Mouse (Mus musculus) left cerebral cortex, adult 18-20 months (tissue): ENCODE measurements around the gene Dedd2. TPM values are rescaled to one million over a fixed set of nuclear protein-coding genes. Genes with fewer than 3 reads are reported as not detected.
A peak's percentile ranks its signal among the peaks of the same experiment; 100 is the strongest.

ENCODE experiments used
- DNase-seq, 2 experiments: peaks; one replicate each; pipeline ENCODE4 v3.0.0; 2021 to 2022; ENCODE audit warnings: low spot score in 2 of 2, mixed read lengths in 1 of 2
- total RNA-seq, 2 experiments: library from RNA; stranded (reverse); gene quantifications; 2 replicates each; pipeline ENCODE4 v1.2.3; 2021

The Dedd2 gene
- total RNA-seq, 2 experiments from 2014 or later = 24.2 to 26.7 TPM

GRCm38 (mm10) chr7:25219756-25220456 is 509 bp downstream of the Dedd2 start:
- peak; percentile 93 to 96 for DNase-seq

DNA sequence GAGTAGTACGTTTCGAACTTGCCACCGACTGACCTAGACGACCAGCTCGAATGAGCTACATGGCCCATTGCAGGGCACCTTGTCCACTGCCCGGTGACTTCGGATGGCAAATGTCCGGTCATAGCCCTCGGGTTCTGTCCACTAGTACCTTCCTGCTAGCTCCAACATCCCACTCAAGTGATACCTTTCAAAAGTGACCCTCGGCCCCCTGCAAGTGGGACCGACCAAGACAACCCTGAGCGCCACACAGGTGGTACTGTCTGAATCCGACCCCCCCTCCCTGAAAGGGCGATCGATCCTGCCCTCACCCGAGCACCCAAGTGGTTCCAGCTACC is 1.0 kb downstream of the Dedd2 start:
- DNase-seq = no peak

DNA sequence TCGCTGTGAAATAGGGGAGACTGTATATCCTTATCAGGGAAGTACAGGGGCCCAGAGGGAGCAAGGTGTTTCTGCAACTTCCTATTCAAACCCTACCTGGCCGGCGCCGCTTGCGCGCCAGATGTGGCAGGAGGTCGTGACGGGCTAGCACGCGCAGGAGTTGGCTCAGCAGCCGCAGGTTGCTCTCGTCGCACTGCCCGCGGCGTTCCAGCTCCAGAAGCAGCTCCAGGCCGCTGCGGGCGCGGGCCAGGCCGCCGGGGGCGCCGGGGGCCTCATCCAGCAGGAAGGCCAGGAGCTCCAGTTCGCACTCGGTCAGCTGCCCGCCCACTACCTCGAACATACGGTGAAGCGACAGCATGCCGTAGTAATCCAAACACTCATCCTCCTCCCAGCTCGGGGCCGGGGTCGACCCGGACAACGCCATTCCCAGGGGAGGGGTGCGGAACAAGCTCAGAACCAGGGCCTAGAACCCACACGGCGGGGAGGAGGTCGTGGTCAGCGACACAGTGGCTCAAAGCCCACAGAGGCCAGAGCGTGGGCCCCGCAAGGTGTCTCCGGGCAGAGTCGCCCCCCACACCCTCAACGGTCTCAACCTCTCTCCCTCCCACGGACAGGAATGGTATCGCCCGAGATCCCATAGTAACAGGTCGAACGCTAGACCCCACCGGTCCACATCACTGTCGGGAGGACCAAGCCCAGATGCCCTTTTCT is 1.6 kb downstream of the Dedd2 start:
- DNase-seq = peak; percentile 30 to 39

- DNase-seq = no peak
Measured at GRCm38 (mm10) chr7:25217653-25218395, 2.6 kb downstream of the Dedd2 start.

DNA sequence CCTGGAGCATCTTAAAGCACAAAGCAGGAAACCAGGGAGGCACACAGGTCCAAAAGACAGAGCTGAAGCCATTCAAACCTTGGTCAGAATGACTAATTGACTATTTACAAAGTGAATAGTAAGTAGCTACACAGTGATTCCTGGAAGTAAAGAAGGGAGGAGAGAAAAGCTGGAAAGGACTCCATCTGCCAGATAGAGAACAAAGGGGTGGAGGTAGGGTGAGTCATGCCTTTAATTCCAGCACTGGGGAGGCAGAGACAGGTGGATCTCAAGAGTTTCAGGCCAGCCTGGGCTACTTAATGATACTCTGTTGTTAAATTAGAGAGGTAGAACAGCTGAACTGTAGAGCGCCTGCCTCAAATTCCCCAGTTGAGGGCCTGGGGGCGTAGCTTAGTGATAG is 6.2 kb downstream of the Dedd2 start:
- DNase-seq = no peak

DNA sequence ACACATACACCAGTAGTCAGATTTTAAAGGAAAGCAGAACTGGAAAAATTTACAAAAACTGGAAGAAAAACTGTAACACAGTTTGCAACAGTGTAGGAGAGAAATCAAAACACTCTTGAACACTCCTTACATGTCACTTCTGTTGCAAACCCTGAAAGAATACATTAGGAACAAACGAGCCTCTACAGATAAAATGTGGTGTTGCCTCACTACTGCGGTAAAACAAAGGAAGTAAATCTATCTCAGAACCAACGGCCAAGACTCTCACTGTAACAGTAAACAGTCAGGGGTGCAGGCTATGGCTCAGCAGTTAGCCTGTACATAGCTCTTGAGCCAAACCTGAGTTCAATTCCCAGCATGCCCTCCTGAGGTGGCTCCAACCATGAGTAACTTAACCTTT is 7.3 kb downstream of the Dedd2 start:
- no peak for DNase-seq

DNA sequence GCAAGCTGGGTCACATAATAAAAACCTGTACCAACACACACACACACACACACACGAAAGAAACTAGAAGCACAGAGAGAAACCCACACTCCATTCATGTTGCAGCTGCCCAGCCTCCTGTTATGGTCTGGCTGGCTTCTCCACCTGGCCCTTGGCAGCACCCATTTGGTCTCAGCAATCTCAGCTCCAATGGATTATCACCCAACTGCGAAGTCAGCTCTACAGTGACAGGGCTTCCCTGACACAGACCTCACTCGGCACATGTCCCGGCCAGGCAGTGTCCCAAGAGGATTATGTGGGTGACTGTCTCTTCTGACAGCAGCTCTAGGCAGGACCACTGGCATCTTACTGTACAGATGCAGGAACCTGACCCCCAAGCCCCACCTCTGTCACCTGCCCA is 9.9 kb downstream of the Dedd2 start:
- no peak for DNase-seq

- no peak for DNase-seq
Measured at GRCm38 (mm10) chr7:25209161-25209622, 11.2 kb downstream of the Dedd2 start.

DNA sequence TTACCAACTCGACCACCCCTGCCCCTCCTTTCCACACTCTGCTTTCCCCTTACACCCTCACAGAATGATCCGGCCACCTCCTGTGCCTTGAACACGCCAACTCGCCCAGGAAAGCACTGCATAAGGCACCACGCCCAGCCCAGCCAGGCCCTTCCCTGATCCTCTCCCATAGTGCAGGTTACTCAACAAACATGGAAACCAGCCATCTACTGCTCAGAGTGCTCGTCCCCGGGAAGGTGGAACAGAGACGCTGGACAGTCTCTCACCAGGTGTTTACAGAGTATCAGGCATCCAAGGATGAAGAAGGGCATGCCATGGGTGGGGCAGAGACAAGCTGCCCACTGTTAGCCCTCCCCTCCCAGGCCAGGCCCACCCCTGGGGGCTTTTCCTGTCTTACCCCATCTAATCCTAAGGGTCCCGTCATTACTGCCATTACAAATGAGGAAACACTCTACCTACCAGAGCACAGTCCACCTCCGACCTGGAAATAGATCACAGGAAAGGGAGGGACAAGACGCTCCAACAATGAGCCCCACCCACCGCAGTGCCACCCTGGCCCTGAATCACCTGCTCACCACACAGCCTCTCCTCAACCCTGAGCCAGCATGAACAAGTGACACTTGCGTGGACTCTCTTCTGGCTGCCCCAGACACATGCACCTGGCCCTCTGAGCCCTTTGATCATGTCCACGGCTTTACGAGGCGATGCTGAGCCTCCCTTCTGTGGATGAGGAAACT is 14.2 kb downstream of the Dedd2 start:
- DNase-seq = no peak

- DNase-seq = no peak
Measured at GRCm38 (mm10) chr7:25205355-25206093, 14.9 kb downstream of the Dedd2 start.

DNA sequence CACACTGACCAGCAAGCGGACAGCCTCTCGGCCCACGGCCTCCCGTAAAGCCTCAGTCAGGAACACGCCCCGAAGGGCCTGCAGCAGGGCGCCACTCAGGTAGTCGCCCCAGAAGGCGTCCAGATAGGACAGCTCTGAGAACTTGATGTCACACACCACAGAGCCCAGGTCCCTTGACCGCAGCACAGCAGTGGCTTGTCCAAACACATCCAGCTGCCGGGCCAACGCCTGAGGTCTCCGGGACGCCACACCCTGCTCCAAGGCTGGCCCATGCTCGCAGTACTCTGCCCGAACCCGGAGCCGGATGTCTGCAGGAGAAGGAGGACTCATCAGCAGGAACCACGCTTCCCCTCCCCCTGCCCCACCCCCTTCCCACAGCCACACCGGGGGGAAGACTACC is 16.8 kb downstream of the Dedd2 start:
- DNase-seq = no peak

DNA sequence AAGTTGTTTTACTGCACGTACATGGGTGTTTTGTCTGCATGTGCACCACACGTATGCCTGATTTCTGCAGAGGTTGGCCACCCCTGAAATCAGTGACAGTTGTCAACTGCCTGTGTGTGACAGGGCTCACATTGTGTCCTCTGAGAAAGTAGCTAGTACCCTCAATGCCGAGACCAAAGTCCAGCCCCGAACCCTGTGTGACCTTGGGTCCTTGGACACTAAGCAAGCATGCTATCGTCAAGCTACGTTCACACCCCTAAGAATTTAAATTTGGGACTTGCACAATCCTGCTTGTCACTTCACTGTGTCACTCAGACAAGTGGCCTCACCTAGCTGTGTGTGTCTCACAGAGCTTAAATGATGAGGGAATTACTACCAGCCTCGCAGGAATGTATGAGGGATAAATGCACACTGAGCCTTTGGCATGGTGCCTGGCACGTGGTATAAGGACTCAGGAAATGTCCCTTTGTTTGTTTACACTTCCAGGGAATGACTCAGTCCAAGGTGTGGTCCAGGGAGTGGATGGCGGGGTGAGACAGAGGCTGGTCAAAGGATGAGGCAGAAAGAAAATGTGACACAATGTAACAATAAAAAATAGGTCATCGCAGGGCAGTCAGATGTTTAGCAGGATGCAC is 22.9 kb downstream of the Dedd2 start:
- DNase-seq = no peak

- DNase-seq = no peak
Measured at GRCm38 (mm10) chr7:25196107-25196506, 24.3 kb downstream of the Dedd2 start.

GRCm38 (mm10) chr7:25195148-25195547 is 25.3 kb downstream of the Dedd2 start:
- DNase-seq = no peak

DNA sequence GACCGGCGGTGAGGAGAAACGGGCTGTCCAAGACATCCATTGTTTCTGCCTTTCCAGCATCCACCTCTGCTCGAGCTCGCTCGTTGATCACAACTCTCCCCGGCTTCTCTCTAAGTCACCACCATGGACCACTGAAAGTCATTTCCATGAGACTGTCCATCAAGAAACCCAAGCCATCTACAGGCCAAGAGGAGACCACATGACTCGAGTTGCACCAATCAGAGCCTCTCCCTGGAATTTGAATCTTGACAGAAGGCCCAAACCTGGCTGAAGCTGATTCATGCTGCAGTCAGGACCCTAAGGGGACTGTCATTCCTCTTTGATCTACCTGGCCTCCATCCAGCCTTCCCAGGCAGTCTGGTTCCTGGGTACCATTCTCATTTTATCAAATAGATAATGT is 28.3 kb downstream of the Dedd2 start:
- no peak for DNase-seq

- DNase-seq = no peak
Measured at GRCm38 (mm10) chr7:25190806-25191205, 29.6 kb downstream of the Dedd2 start.

DNA sequence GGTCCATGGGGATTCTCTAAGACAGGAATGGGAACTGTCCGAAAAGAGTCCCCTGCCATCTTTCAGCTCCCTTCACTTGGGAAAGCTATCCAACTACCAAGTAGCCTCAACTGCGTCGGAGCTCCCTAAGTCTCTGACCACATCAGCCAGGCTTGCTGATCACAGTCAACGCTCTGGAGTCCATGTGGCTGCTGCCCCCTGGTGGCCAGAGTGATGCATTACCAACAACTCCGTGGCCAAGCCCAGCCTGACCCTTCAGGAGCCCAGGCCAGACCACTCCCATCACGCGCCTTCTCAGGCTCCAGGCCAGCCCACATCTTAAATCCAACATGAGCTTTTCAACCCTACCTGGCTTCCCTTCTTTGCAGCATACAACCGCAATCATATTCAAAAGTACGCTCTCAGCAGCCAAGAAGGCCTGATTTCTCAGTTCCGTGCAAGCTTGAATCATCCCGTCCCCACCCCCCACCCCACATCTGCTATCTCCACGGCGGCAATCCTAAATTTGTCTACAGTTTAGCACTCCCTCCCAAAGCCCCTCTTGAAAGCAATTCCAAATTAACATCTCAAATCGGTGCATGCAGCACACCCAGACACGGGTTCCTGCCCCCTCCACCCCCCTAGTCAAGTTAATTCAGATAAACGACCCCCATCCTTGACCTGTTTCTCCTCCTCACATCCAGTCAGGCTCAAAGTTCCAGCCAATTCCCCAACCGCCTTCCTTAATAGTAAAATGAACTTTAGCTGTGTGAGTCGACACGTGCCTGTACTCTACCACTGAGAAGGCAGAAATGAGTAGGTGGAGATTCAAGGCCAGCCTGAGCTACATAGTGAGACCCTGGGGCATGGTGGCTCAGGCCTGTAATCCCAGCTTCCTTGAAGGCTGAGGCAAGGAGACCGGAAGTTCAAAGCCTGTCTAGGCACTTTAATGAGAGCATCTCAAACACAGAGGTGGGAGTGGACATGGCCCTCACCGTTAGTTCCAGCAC is 32.5 kb downstream of the Dedd2 start:
- peak; percentile 89 for DNase-seq

DNA sequence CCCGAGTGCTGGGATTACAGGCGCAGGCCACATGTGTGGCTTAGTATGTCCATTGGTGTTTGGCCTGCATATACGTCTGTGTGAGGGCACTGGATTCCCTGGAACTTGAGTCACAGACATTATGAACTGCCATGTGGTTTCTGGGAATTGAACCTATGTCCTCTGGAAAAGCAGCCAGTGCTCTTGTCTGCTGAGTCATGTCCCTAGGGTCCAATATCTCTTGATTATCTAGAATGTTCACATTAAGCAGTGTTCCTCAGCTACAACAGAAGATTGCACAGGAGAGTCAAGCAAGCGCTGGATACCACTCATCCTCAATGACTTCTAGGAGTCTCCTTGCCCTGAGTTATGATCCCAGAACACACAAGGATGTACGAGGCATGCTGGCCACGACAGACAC is 36.3 kb downstream of the Dedd2 start:
- no peak for DNase-seq

DNA sequence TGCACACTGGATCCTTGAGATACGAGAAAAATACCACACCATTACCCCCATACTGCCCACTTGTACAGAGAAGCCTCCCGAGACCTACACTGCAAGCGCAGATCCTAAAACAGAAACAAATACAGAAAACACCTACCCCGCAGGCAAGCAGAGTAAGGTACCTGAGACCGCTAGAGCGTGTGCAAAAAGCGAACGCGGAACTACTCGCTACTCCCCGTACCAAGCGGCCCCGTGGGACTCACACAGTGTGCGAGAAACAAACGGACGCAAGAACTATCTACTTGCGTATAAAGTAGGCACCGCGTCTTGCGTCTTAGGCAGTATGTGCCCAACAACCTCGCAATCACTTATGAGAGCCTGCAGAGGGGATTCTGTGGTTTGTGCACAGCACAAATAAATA is 38.6 kb downstream of the Dedd2 start:
- DNase-seq = no peak
